In genomic region chr12:108422858-108423631, GRCm38 (mm10) we compare ENCODE assay signal across 8 mouse cellular contexts. TPM values are rescaled to one million over a fixed set of nuclear protein-coding genes. Genes with fewer than 3 reads are reported as not detected.
DNase-seq lines count a peak whose midpoint lies in the region; ATAC-seq and TF ChIP-seq lines count a peak whose summit lies in the region.

No protein-coding gene starts in this region.

- peaks cover 67% of the 10 kb centered on the region for H3K9me3 ChIP-seq in G1E (replicated peaks)
- no peaks in the 10 kb centered on the region for H3K9me3 ChIP-seq in lung, embryonic 14.5 days (ENCODE audit: low read depth, low read length)

- peak overlapping the region; percentile 90 for H3K27ac ChIP-seq in lung, embryonic 14.5 days (ENCODE audit: low read depth)

- DNase-seq in G1E (ENCODE audit: low spot score), result no peak
- DNase-seq in cerebellum, adult 18-20 months, result peak; percentile 86 to 96
- peak; percentile 59 for DNase-seq in layer of hippocampus, adult 9-10 months (ENCODE audit: low spot score)
- DNase-seq in lung, embryonic 14.5 days, result peak; percentile 95
- peak; percentile 77 for DNase-seq in ovary, postnatal 10 days (ENCODE audit: low spot score)
- DNase-seq in thymus, postnatal 25 days, result peak; percentile 74

- H3K4me3 ChIP-seq in G1E (ENCODE audit: low read depth, low read length), result peak overlapping the region; percentile 40; the same call in 1 of the 2 replicates
- H3K4me3 ChIP-seq in lung, embryonic 14.5 days (ENCODE audit: low read depth, low read length), result peak overlapping the region; percentile 83

- no peak for ATAC-seq in G1E (ENCODE audit: extremely low read depth, insufficient number of reproducible peaks, low FRiP score, poor library complexity, severe bottlenecking)
- peak; percentile 85 for ATAC-seq in frontal cortex, adult (ENCODE audit: low TSS enrichment)
- ATAC-seq in hematopoietic stem cell, adult 5-6 weeks (replicated peaks in 1 of 2; ENCODE audit: insufficient read depth in 1 of 2, low FRiP score in 2 of 2, low TSS enrichment in 1 of 2, low read depth in 1 of 2, poor library complexity in 2 of 2, severe bottlenecking in 2 of 2), result peak; percentile 56 to 68
- ATAC-seq in lung, embryonic 14.5 days (ENCODE audit: insufficient read depth), result peak; percentile 93

- under 1% methylated on average over 76 of the region's 90 CpGs for WGBS in lung, embryonic 14.5 days

- peak overlapping the region; percentile 87 for H3K9ac ChIP-seq in lung, embryonic 14.5 days

- peak overlapping the region; percentile 72 for H3K4me2 ChIP-seq in lung, embryonic 14.5 days

- no peak for TF ChIP-seq CTCF in G1E (IDR thresholded peaks at IDR 0.05; ENCODE audit: low read depth, low read length)
- TF ChIP-seq CTCF in lung, embryonic 14.5 days (IDR thresholded peaks at IDR 0.05; ENCODE audit: low read depth), result no peak

- no peaks in the 10 kb centered on the region for H3K4me1 ChIP-seq in G1E (ENCODE audit: insufficient read depth, low read depth, low read length)
- peaks cover 8% of the 10 kb centered on the region; the same call in 1 of the 2 replicates for H3K4me1 ChIP-seq in lung, embryonic 14.5 days (ENCODE audit: insufficient read depth)

- H3K36me3 ChIP-seq in G1E (replicated peaks), result no peaks in the 10 kb centered on the region
- no peaks in the 10 kb centered on the region for H3K36me3 ChIP-seq in lung, embryonic 14.5 days (ENCODE audit: insufficient read depth)

- no peaks in the 10 kb centered on the region for H3K27me3 ChIP-seq in G1E (ENCODE audit: insufficient read depth, low read length)
- H3K27me3 ChIP-seq in lung, embryonic 14.5 days (ENCODE audit: insufficient read depth, low read length), result no peaks in the 10 kb centered on the region

RNA-seq across cellular contexts. Expression of gene Eml1, which starts 52.3 kb away (rescaled TPM):
- total RNA-seq in G1E (2014; fragmentation: Nextera tagmentation), result not detected in 2 replicates
- 0.05 and 0.12 TPM in 2 replicates for total RNA-seq in G1E (2017)
- not detected in 2 replicates for polyA plus RNA-seq in G1E (2012)
- total RNA-seq in hematopoietic stem cell, adult 5-6 weeks (2017), result not detected in 2 replicates
- polyA plus RNA-seq in lung, embryonic 14.5 days (2014; fragmentation: Nextera tagmentation; extraction: Ambion mirVana), result 105 and 109 TPM in 2 replicates
